Mouse (Mus musculus): ENCODE results near the gene Acta1.

Acta1 gene

DNA sequence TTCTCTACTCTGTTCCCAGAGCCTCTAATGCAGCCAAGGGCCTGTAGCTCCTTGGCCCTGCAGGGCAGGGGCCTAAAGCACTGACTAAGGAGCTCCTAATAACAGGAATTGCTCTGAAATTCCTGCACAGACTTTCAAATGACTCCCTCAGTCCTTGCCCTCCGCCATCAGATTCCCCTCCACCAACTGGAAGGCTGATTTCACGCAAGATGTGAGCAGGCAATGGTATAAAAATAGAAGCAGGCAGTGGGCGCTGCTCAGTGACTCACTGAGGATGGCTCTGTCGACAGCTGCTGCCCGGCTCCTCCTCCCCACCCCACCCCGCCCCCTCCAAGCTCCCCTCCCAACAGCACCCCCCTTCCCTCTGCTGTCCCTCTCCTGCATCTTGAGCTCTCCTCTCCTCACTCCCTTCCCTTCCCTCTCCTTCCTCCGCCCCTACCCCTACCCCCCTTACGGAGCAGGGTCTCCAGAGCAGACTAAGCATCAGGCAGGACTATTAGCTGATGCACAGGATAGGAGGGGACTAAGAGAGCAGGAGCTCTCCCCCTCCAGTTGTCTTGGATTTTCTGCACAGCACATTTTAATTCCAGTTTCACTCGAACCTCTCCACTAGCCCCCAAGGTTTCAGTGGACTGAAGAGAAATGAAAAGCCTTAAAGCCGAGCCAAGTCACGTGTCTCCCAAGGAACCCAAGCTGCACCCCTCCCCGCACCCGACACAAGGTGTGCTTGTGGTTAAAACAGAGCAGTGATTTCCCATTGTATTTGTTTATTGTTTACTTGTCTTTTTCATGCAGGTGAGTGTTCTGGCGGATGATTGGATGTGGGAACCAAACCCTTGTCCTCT, 9.6 kb downstream of the Acta1 start:
- no peak for DNase-seq (ENCODE audit: low read depth in 2 of 2, low spot score in 2 of 2)

DNA sequence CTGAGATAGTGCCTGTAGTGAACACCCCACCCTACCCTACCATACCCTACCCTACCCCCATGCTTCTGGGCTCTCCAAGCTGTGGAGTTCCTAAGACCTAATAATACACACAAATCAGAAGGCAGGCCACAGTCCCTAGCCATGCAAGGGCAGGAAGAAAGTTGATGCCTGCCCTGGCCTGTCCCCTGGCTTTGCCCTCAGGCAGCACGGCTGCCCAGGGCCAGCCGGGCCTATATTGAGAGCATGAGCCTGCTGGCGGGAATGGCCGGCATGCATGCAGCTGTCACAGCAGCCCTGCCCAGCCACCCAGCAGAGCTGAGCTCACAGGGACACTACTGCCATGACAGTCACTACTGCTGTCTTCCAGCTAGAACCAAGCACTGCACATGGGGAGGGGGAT, 11.5 kb downstream of the Acta1 start:
- no peak for DNase-seq (ENCODE audit: low read depth in 2 of 2, low spot score in 2 of 2)

DNA sequence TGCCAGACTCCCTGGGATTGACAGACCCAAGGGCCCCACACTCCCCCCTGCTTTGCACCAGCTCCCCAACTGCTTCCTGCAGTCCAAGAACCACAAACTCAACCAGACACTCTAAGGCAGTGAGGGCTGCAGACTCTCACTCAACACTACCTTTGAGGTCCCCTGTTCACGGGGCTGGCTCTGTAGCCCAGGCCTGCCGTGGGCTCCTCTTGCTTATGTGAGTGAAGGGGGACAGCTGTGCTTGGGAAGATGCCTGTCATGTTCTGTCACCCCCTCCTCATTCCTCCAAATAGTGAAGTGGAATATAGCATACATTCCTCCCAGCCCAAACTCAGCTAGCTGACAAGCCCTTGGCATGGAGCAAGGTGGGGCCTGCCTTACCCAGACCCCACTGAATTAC, 12.1 kb downstream of the Acta1 start:
- no peak for DNase-seq (ENCODE audit: low read depth in 2 of 2, low spot score in 2 of 2)

DNA sequence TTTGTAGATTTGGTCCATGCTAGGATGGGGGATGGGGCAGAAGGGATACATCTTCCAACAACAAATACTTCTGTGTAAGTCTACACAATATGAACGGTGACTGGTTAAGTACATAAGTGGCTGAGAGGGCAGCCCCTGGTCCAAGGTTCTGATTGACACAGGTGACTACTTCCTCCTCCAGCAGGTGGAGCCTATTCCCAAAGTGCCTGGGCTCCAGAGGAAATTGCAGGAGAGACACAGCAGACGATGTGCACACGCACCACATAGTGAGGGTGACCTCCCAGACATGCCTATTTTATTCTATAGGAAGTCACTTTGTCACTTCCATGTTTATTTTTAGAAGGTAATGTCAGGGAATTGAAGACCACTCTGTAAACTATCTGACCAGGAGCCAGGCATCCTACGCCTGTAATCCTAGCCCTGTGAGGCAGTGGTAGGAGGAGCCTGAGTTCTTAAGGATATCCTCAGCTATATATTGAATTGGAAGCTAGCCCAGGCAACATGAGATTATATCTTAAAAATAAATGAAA, 13.7 kb downstream of the Acta1 start:
- DNase-seq (ENCODE audit: low read depth in 2 of 2, low spot score in 2 of 2): no peak

DNA sequence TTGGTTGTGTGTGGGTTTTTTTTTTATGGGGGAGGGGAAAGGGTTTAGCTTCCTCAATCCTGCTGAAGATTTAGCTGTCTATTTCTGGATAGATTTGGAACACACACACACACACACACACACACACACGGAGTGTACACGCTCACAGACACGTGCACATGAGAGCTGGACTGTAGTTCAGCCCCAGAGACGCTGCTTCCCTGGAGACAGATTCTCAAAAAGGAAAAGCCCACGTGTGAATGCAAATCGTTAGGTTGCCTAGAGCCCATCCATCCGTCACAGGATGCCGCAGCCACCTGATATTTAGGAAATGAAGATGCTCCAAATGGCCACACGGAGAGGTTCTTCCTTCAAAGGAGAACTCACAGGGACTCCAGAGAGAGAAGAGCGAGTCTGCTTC, 14.3 kb downstream of the Acta1 start:
- DNase-seq (ENCODE audit: low read depth in 2 of 2, low spot score in 2 of 2): no peak

DNA sequence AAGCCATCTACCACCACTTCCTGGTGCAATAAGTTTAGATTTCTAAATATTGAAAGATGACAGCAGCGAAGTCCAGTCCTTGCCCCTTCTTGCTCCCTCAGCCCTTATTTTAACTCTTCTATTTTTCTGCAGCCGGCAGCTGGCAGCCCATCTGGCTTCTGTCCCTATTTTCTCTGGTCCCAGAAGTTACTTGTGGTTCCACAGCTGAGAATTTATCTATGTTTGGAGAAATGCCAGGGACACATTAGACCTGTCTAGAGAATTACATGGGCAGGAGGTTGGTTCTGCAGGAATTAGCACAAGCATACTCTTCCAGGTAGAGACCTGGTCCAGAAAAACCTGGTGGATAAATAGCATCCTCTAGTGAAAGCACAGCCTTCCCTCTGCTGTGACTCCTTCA, 16.7 kb downstream of the Acta1 start:
- no peak for DNase-seq (ENCODE audit: low read depth in 2 of 2, low spot score in 2 of 2)

DNA sequence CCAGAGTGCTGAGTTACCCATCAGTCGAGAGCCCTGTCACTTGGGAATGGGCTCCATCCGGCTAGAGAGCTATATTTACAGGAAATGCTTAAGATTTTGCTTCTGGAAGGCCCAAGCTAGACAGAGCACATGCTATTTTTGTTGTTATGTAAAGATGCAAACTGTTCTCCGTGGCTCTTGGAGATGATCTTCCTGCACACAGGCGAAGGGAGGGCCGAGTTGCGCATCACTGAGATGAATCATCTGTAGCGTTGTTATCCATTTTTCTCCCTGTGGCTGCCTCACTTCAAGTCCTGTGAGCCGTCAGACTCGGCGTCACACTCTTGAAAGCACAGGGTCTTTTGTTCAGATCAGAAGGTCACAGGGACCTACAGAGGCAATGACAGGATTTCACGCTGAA, 20.2 kb downstream of the Acta1 start:
- no peak for DNase-seq (ENCODE audit: low read depth in 2 of 2, low spot score in 2 of 2)

DNA sequence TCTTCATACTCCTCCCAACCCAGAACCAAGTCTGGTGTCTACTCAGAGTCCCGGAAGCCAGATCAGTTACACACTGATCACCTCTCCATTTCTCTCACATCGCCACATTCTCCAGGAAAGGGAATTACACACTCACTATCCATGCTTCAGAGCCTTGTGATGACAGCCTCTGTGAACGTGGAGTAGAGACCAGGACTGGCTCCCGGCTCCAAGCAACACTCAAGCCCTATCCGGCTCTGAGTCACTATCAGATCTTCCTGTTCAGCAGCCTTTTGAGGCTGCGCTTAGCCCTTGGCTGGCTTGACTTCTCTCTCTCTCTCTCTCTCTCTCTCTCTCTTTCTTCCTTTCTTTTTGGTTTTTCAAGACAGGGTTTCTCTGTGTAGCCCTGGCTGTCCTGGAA, 21.2 kb downstream of the Acta1 start:
- no peak for DNase-seq (ENCODE audit: low read depth in 2 of 2, low spot score in 2 of 2)

DNA sequence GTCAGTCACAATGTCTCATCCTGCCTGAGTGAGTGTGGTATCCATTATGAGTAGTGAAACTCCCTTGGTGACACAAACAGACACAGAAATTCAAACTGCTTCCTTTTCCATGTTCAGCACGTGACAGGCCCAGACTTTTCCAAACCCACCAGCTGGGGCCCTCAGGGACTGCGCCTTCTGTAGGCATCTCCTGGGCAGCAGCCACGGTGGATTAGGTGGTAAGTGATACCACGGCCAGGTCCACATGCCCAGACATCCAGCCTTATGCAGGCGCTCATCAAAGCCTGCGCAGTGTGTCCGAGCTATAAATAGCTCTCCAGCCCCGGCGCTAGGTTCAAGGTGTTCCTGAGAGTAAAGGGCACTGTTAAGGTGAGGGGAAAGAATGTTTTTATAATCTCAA, 22.5 kb downstream of the Acta1 start:
- no peak for DNase-seq (ENCODE audit: low read depth in 2 of 2, low spot score in 2 of 2)

DNA sequence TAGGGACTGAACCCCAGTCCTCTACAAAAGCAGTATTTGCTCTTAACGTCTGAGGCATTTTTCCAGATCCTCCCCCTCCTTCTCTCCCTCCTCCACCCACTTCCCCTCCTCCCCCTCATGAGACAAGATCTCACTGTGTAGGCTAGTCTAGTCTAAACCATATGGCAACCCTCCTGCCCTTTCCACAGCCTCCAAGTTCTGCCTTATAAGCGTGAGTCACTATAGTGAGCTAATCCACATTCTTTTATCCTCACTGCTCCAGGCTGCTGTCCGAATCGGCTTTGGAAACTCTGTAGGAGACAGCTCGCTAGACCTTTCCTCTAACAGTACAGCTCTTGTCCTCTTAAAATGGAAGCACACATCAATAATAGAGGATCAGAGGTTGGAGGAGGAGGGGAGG, 27.6 kb downstream of the Acta1 start:
- DNase-seq (ENCODE audit: low read depth in 2 of 2, low spot score in 2 of 2): no peak

DNA sequence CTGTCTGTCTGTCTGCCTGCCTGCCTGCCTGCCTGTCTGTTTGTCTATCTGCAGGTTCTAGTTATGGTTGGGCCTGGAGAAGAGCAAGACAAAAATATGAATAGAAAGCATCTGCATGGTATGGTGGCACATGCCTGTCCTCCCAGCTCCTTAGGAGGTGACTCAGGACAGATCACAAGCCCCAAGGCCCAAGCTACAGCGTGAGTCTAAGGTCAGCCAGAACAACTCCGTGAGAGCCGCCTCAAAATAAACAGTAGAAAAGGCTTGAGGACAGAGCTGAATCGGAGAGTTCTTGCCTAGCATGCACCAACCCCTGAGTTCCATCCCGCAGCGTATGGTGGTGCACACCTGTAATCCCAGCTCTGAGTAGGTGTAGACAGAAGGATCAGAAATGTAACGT, 28.8 kb downstream of the Acta1 start:
- DNase-seq (ENCODE audit: low read depth in 2 of 2, low spot score in 2 of 2): no peak

DNA sequence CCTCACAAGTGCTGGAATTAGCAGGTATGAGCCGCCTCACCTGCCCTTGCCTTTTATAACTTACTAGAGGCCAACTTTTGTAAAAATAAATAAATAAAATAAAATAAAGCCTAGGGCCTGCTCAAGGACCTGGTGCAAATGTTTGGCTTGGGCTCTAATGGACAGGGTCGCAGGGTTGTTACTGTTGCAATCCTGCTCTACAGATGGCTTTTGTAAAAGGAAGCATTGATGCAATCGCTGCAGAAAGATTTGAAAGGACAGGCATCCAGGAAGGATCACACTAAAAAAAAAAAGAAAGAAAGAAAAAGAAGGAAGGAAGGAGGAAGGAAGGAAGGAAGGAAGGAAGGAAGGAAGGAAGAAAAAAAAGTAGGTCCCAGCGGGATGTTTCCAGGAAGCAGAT, 34.2 kb downstream of the Acta1 start:
- no peak for DNase-seq (ENCODE audit: low read depth in 2 of 2, low spot score in 2 of 2)

DNA sequence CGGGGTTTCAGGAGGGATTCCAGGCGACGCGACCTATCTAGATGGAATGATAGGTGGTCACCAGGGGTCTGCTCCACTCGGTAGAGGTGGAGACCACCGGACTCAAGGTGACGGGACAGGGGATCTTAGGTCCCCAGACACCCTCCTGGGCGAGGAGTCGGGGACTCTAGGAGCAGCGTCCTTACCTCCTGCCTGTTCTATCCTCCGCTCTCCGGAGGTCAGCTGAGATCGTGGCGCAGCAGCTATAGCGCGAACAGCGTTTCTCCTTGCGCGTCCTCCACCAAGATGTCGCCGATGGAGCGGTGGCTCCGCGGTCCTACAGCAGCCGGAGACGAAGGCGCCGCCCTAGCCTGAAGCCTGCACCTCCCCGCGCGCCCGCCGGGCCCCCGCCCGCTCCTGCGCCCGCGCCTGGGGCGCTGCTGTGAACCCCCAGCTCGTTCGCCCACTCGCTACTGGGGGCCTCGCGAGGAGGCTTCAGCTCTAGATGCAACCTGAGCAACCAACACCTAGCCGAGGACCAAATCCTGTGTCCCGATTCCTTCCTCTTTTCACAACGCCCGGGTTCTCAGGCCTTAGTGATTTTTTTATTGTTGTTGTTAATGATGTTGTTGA, 34.8 kb downstream of the Acta1 start, which contains the start of gene Ccsap:
Gene Ccsap (minus strand): TSS at position 562 of the 612 bp plus-strand sequence.
- peak; percentile 53 to 54 for DNase-seq (ENCODE audit: low read depth in 2 of 2, low spot score in 2 of 2)

DNA sequence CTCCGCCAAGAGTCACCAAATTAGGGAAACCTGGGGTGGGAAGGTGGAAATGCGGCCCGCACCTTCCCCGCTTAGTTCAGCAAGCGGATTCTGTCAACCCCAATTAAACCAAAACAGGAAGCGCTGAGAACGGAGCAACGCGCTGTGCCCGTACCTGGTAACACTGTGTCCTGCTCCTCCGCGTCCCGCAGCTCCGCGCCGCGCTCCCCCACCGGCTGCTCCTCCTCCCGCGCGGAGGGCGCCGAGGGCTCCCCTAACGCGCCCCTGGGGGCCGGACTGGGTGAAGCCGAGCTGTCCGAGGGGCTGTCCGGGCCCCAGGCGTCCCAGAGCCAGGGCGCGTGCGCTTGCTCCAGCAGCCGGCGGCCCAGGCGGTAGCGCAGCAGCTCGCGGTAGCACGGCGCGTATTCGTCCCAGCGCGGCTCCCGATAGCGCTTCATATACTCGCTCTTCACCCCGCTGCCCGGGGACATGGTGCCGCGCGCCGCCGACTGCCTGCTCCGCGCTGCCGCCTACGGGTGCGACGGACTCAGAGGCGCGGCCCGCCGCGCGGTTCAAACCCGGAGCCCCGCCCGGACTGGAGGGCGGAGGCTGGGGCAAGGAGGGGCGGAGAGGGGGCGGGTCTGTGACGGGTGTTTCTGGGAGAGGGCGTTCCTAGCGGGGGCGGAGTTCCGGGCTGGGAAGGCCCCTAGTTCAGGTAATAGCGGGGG, 35.5 kb downstream of the Acta1 start:
- peak; percentile 87 to 88 for DNase-seq (ENCODE audit: low read depth in 2 of 2, low spot score in 2 of 2)

DNA sequence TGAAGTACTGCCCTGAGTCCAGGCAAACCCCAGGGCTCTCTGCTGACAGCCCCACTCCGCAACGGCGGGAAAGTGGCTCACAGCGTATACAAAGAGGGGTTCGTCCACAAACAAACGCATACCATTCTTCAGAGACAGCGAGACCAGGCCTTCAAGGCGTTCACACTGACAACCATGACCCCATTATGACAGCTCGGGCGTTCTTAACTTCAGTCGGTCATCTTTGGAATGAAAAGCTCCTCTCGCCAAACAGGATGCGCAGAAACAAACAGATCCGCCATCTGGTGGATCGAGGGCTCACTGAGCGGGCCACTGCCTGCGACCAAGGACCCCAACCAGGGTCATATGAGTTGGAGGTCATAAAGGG, 36.0 kb downstream of the Acta1 start:
- DNase-seq (ENCODE audit: low read depth in 2 of 2, low spot score in 2 of 2): no peak

DNA sequence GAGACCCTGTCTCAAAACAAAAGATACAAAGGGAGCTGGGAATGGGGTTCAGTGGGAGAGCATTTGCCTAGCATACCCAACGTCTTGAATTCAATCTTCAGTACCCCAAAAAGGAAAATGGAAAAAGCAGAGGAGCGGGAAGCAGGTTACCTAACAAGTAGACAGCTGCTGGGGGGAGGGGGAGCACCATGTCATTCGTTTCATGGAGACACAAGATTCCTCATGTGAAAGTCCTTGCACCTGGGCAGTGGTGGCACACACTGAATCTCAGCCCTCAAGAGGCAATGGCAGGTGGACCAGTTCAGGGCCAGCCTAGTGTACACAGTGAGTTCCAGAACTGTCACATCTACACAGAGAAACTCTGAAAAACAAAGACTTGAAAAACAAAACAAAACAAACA, 37.2 kb downstream of the Acta1 start:
- no peak for DNase-seq (ENCODE audit: low read depth in 2 of 2, low spot score in 2 of 2)

DNA sequence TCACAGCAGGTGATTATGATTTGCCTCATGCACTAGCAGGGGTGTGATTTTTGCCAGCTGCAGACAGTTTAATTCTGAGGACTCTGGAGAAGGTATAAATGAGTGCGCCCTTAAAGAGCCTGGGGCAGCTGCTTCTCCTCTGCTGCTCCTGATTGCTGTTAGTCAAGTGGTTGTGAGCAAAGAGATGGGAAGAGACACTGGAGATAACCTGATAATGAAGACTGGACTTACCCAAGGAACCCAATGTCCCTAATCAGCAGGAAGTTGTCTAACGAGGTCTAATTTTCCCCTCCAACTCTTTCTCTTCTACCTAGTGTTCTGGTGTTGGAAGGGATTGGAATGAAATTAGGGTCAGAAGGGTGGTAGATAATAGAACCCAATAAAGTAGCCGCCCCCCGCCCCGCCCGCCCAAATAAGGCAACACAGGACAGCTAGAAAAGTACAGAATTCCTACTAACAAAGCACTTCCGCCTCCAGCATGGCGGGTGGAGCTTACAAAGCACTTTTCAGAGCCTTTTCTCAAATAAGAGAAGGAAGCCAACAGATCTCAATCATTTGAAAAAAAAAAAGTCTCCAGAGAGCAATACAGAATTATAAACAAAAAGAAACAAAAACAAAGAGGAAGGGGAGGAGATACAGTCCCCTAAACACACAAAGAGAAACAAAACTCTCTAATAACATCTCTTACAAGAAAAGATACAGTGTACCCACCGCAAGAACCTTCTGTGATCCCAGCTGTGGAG, 39.6 kb downstream of the Acta1 start:
- no peak for DNase-seq (ENCODE audit: low read depth in 2 of 2, low spot score in 2 of 2)

DNA sequence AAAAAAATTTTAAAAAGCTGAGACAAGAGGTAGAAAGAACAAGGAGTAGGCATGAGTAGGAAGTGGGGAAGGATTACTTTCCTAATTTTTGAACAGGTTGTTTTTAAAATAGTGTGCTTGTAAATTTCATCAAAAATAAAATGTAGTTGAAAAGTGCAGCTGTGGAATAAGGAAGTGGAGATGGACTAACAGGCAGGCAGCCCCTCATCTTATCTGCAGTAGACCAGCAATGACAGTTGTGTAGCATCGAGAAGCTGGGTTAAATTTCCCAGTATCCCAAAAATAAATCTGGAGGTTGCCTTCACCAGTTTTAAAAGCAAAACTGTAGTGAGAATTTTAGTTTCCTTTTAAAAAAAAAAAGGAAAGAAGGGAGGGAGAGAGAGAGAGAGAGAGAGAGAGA, 40.3 kb downstream of the Acta1 start:
- DNase-seq (ENCODE audit: low read depth in 2 of 2, low spot score in 2 of 2): no peak

DNA sequence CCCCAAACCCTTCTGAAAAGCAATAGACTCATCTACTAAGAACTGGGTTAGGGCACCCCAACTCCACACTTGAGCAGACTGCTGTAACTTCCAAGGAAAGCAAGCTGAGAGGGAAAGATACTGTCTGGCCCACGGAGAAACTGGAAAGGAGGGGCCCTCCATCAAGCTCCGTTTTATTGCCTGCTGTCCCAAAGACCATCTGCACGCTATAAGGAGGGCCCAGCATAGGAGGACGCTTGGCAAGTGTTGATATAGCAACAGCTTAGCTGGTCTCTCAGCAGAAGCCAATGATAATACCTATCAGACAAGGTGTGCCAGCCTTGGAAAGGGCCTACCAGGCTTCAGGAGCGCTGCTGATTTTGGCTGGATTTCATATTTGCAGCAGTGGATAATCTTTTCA, 43.0 kb downstream of the Acta1 start:
- DNase-seq (ENCODE audit: low read depth in 2 of 2, low spot score in 2 of 2): no peak

DNA sequence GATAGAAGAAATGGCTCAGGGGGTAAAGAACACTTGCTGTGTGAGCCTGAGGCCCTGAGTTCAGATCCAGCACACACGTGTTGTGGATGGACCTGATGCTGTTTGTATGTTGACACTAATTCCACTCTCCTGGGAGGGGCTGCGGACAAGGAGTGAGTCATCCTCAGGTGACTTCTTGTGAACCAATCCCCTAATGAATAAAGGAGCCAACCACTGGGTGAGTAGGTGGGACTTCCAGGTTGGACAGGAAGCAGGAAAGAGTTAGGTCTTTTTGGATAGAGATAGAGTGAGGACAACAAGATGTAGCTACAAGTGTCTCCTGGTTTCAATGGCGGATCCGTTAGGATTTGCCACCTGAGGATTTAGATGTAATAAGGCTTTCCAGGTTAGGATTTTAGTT, 45.2 kb downstream of the Acta1 start:
- no peak for DNase-seq (ENCODE audit: low read depth in 2 of 2, low spot score in 2 of 2)

DNA sequence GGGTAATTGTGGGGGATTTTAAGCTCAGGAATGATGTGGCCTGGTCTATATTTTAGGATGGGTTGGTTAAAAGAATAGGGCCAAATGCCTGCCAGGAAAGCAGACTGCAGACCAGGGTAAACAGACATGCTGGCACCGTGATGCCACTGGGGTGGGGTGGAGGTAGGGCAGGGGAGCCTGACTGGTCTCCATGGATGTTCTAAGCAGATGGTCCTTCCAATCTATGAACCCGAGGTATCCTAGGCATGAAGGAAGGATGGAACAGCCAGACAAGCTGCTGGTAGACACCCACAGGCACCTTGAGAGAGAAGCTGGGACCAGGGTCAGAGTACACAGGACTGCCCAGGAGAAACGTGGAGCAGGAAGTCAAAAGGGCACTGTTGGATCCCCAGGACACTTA, 47.0 kb downstream of the Acta1 start:
- no peak for DNase-seq (ENCODE audit: low read depth in 2 of 2, low spot score in 2 of 2)

Data from CD8-positive naive resting alpha-beta T cell, adult 2 months (primary cell).